Mouse (Mus musculus) embryonic facial prominence, embryonic 15.5 days (tissue): ENCODE data around the gene Olfr961. TPM values are rescaled to one million over a fixed set of nuclear protein-coding genes. Genes with fewer than 3 reads are reported as not detected.

ENCODE experiments used
- ATAC-seq: fragments of 200-750 bp; cut with Nextera tagmentation; 2 replicates; pipeline ENCODE4 v1.8.0; 2017; ENCODE audit warnings: low read depth, moderate TSS enrichment; ENCODE audit not compliant: insufficient number of reproducible peaks, low FRiP score, low TSS enrichment
- H3K27ac ChIP-seq: fragments of 300-500 bp; sonication (generic); replicated peaks from 2 replicates; pipeline ENCODE4 v1.5.1; 2015; ENCODE audit warnings: mild to moderate bottlenecking, inconsistent platforms
- H3K27me3 ChIP-seq: fragments of 300-500 bp; sonication (generic); 2 replicates; pipeline ENCODE4 v1.6.1; 2015; ENCODE audit warnings: inconsistent platforms
- H3K36me3 ChIP-seq: fragments of 300-500 bp; sonication (generic); 2 replicates; pipeline ENCODE4 v1.6.1; 2015; ENCODE audit warnings: mild to moderate bottlenecking, inconsistent platforms
- H3K4me1 ChIP-seq: fragments of 300-500 bp; sonication (generic); 2 replicates; pipeline ENCODE4 v1.6.1; 2015; ENCODE audit warnings: inconsistent platforms
- H3K4me2 ChIP-seq: fragments of 300-500 bp; sonication (generic); replicated peaks from 2 replicates; pipeline ENCODE4 v1.6.1; 2015; ENCODE audit warnings: mild to moderate bottlenecking, inconsistent platforms
- H3K4me3 ChIP-seq: fragments of 300-500 bp; sonication (generic); replicated peaks from 2 replicates; pipeline ENCODE4 v1.5.1; 2015; ENCODE audit warnings: mild to moderate bottlenecking, inconsistent platforms
- H3K9ac ChIP-seq: fragments of 300-500 bp; sonication (generic); 2 replicates; pipeline ENCODE4 v1.6.1; 2015; ENCODE audit warnings: inconsistent platforms
- H3K9me3 ChIP-seq: fragments of 300-500 bp; sonication (generic); replicated peaks from 2 replicates; pipeline ENCODE4 v1.6.1; 2016; ENCODE audit warnings: inconsistent platforms
- WGBS: fragments of 180-500 bp; shearing (Covaris S2); methylation state at CpG from one replicate; pipeline ENCODE4 v1.1.7; 2015; 5-methylcytosine and 5-hydroxymethylcytosine counted together
- polyA plus RNA-seq: library from polyadenylated mRNA; unstranded; fragments of >200 nt; fragmentation: Nextera tagmentation; extraction: Ambion mirVana; gene quantifications from 2 replicates; pipeline ENCODE4 v1.2.1, GENCODE M21; 2015

Olfr961 gene
- polyA plus RNA-seq, 1 experiment from 2014 or later: 0.32 TPM

DNA sequence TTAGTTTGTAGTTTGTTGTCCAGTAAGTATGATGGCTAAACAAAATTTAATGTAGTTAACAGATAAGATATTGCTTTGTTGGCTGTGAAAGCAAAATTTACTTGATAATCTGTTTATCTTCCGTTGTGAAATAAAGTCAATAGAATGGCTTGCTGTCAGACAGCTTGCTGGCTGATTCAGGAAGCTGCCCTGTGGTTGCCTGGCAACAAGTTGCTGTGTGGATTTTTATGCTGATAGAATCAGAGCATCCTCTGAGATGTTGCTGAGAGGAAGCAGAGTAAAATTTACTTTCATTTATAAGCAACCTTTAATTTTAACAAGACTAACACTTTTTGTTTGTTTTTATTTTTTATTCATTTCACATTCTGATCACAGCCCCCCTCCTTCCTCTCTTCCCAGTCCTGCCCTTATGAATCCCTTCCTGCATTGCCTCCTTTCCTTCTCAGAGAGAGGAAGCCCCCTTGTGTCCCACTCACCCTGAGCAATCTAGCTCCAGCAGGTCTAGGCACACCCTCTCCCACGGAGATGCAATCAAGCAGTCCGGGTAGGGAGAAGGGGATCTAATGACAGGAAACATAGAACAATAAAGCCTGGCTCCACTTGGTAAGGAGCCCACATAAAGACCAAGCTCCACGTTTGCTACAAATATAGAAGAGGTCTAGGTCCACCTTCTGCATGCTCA, 10.8 kb upstream of the Olfr961 start:
- Histone ChIP-seq H3K36me3 (no peaks in the 10 kb centered on the region), H3K4me3 (no peak overlapping the region), H3K4me2 (no peak overlapping the region), H3K9ac (no peak overlapping the region), H3K4me1 (no peaks in the 10 kb centered on the region), H3K27me3 (no peaks in the 10 kb centered on the region), H3K27ac (no peak overlapping the region), H3K9me3 (no peaks in the 10 kb centered on the region)
- no peak for ATAC-seq
- WGBS: 30% methylated on average over 4 of the region's 4 CpGs

DNA sequence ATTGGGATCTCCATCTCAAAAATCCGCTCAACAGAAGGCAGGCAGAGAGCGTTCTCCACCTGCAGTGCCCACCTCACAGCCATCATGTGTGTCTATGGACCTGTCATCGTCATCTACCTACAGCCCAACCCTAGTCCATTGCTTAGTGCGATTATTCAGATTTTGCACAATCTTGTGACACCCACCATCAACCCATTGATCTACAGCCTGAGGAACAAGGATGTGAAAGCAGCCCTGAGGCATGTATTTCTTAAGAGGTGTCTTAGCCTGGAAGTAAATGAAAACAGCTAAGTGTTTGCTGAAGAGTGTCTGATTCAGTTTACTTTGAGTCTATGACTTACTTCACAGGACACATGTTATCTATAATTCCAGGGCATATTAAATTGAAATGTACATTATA, 2.5 kb downstream of the Olfr961 start:
- no peak overlapping the region for H3K9ac ChIP-seq
- H3K4me1 ChIP-seq: no peaks in the 10 kb centered on the region
- no peak overlapping the region for H3K4me2 ChIP-seq
- no peak overlapping the region for H3K4me3 ChIP-seq
- H3K36me3 ChIP-seq: no peaks in the 10 kb centered on the region
- ATAC-seq: no peak
- H3K27me3 ChIP-seq: no peaks in the 10 kb centered on the region
- no peak overlapping the region for H3K27ac ChIP-seq
- no peaks in the 10 kb centered on the region for H3K9me3 ChIP-seq
- 91% methylated on average over 4 of the region's 4 CpGs for WGBS

DNA sequence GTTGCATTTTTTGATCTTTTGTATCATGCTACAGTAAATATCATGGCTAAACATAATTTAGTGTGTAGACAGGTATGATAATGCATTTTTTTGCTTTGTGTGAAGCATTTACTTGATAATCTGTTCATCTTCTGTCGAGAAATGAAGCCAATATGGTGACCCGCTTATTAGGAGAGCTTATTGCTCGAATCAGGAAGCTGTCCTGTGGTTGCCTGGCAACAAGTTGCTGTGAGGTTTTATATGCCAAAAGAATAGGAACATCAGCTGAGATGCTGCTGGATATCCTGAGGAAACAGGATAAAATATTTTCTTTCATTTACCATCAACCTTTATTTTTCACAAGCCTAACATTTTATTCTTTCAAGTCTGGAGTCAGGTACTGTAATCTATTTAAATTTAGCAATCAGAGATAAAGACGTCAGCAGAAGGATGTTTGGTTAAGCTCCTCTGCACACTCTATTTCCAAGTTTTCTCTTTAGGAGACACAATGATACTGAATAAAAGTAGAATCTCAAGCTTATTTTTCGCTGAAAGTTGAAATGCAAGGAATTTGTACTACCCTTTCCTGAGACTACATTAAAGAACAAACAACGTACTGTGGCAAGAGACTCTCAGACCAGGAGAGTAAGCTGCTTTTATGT, 10.0 kb downstream of the Olfr961 start:
- WGBS: 67% methylated on average over 6 of the region's 6 CpGs
- Histone ChIP-seq H3K4me3 (no peak overlapping the region), H3K4me2 (no peak overlapping the region), H3K27ac (no peak overlapping the region), H3K9me3 (no peaks in the 10 kb centered on the region), H3K4me1 (no peaks in the 10 kb centered on the region), H3K9ac (no peak overlapping the region), H3K27me3 (no peaks in the 10 kb centered on the region), H3K36me3 (no peaks in the 10 kb centered on the region)
- no peak for ATAC-seq

DNA sequence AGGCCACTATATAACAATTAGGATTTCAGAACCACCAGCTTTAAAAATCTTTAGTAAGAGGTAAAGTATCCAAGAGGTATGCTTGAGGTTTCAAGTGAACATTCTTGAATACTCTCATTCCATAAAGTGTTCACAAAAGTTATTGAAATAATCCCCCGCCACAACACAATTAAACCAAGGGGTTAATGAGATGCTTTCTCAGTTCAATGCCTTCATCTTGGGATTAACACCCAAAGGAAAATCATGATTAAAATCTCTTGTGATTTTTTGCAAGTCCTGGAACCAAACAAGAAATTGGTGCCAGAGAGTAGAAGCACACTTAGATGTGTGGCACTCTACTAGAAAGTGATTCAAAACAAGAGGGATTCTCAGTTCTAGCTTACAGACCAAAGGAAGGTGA, 22.0 kb downstream of the Olfr961 start, which contains the start of gene Olfr963:
Gene Olfr963 (plus strand): TSS at position 301 of the 400 bp plus-strand sequence.
- Histone ChIP-seq H3K4me1 (no peaks in the 10 kb centered on the region), H3K27me3 (no peaks in the 10 kb centered on the region), H3K9me3 (no peaks in the 10 kb centered on the region), H3K4me3 (no peak within 1 kb of the TSS), H3K9ac (no peak within 1 kb of the TSS), H3K4me2 (no peak within 1 kb of the TSS), H3K36me3 (no peaks in the 10 kb centered on the region), H3K27ac (no peak within 1 kb of the TSS)
- ATAC-seq: no peak
- WGBS: 86% methylated on average over 1 of the region's 1 CpGs

DNA sequence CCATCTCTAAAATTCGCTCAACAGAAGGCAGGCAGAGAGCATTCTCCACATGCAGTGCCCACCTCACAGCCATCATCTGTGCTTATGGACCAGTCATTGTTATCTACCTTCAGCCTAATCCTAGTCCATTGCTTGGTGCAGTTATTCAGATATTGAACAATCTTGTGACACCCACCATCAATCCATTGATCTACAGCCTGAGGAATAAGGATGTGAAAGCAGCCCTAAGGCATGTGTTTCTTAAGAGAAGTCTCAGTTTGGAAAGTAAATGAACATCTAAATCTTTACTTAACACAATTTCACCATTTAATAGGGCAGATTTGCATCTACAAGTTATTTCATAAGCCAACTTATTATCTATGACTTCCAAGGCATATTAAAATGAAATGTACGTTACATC, 24.8 kb downstream of the Olfr961 start:
- Histone ChIP-seq H3K9me3 (no peaks in the 10 kb centered on the region), H3K27me3 (no peaks in the 10 kb centered on the region), H3K27ac (no peak overlapping the region), H3K4me2 (no peak overlapping the region), H3K4me1 (no peaks in the 10 kb centered on the region), H3K36me3 (no peaks in the 10 kb centered on the region), H3K4me3 (no peak overlapping the region), H3K9ac (no peak overlapping the region)
- ATAC-seq: no peak
- WGBS: 74% methylated on average over 2 of the region's 2 CpGs

DNA sequence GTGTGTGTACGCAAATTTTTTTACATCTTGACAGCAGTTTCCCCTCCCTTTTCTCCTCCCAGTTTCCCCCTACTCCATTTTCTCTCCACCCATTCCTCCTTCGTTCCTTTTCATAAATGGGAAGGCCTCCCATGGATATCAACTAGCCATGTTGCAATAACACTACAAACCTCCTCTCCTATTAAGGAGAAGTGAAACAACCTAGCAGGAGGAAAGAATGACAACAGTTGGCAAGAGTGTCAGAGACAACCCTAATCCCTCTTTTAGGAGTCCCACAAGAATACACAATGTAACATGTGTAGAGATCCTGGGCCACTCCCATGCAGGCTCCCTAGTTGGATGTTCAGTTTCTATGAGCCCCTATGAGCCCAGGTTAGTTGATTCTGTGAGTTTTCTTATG, 29.9 kb downstream of the Olfr961 start:
- no peak overlapping the region for H3K4me3 ChIP-seq
- no peak overlapping the region for H3K9ac ChIP-seq
- H3K36me3 ChIP-seq: no peaks in the 10 kb centered on the region
- H3K27ac ChIP-seq: no peak overlapping the region
- no peaks in the 10 kb centered on the region for H3K9me3 ChIP-seq
- no peak for ATAC-seq
- H3K27me3 ChIP-seq: no peaks in the 10 kb centered on the region
- WGBS: 85% methylated on average over 2 of the region's 2 CpGs
- H3K4me1 ChIP-seq: no peaks in the 10 kb centered on the region
- no peak overlapping the region for H3K4me2 ChIP-seq

DNA sequence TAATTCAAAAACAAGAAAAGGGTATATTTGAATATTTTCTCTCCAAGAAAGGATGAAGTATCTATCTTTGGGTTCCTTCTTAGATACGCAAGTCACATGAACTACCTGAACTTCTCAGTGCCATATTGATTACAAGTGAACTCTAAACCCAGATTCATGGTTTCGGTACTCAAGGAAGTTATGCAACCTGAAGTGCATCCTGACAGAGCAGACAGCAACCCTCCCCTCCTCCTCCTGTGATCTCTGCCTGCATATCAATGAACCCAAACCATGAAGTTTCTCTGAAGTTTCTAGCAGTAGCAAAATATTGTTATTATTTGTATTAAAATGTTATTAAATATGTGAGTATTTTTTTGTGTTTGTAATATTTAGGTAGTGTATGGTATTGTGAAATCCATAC, 33.7 kb downstream of the Olfr961 start:
- H3K27me3 ChIP-seq: no peaks in the 10 kb centered on the region
- no peak overlapping the region for H3K27ac ChIP-seq
- 92% methylated on average over 2 of the region's 2 CpGs for WGBS
- H3K4me1 ChIP-seq: no peaks in the 10 kb centered on the region
- H3K9ac ChIP-seq: no peak overlapping the region
- H3K4me2 ChIP-seq: no peak overlapping the region
- no peaks in the 10 kb centered on the region for H3K36me3 ChIP-seq
- no peaks in the 10 kb centered on the region for H3K9me3 ChIP-seq
- no peak for ATAC-seq
- H3K4me3 ChIP-seq: no peak overlapping the region

DNA sequence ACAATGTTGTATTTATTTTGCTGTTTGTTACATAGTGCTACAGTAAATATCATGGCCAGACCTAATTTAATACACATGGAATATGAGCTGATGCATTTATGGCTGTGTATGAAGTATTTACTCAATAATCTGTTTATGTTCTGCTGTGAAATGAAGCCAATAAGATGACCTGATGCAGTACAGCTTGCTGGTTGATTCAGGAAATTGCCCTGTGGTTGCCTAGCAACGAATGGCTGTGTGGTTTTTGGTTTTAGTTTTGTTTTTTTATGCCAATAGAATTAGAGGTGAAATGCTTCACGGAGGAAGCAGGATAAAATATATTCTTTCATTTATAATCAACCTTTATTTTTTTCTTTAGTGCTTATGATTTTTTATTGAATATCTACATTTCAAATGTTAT, 34.4 kb downstream of the Olfr961 start:
- ATAC-seq: no peak
- H3K4me1 ChIP-seq: no peaks in the 10 kb centered on the region
- 50% methylated on average over 2 of the region's 2 CpGs for WGBS

More for the DNA sequence above, 34.4 kb downstream of the Olfr961 start:
- H3K4me3 ChIP-seq: no peak overlapping the region
- H3K36me3 ChIP-seq: no peaks in the 10 kb centered on the region
- H3K9me3 ChIP-seq: no peaks in the 10 kb centered on the region
- no peak overlapping the region for H3K9ac ChIP-seq
- no peaks in the 10 kb centered on the region for H3K27me3 ChIP-seq
- no peak overlapping the region for H3K27ac ChIP-seq
- H3K4me2 ChIP-seq: no peak overlapping the region

Other genes with a start within 250 kb of the Olfr961 start
- not detected in 2 replicates for gene Olfr952, start 217.9 kb upstream of the Olfr961 start, polyA plus RNA-seq
- gene Olfr954, start 188.4 kb upstream of the Olfr961 start, polyA plus RNA-seq: not detected in 2 replicates
- gene Olfr955, start 173.1 kb upstream of the Olfr961 start, polyA plus RNA-seq: not detected in 2 replicates
- not detected in 2 replicates for gene Olfr44, start 151.1 kb upstream of the Olfr961 start, polyA plus RNA-seq
- gene Olfr957, start 129.3 kb upstream of the Olfr961 start, polyA plus RNA-seq: 0.40 and 0.59 TPM in 2 replicates
- 0.04 TPM in 1 of 2 replicates, not detected in the other for gene Olfr958, start 91.0 kb upstream of the Olfr961 start, polyA plus RNA-seq
- gene Olfr959, start 69.5 kb upstream of the Olfr961 start, polyA plus RNA-seq: 0.14 and 0.19 TPM in 2 replicates
- gene AW551984, start 40.7 kb upstream of the Olfr961 start, polyA plus RNA-seq: 87.5 and 106 TPM in 2 replicates
- gene Olfr148, start 34.4 kb upstream of the Olfr961 start, polyA plus RNA-seq: not detected in 2 replicates
- gene Olfr960, start 23.7 kb upstream of the Olfr961 start, polyA plus RNA-seq: not detected in 2 replicates
- 0.09 TPM in 1 of 2 replicates, not detected in the other for gene Olfr963, start 22.1 kb downstream of the Olfr961 start, polyA plus RNA-seq
- 0.05 TPM in 1 of 2 replicates, not detected in the other for gene Olfr149, start 62.0 kb downstream of the Olfr961 start, polyA plus RNA-seq
- not detected in 2 replicates for gene Olfr965, start 66.3 kb downstream of the Olfr961 start, polyA plus RNA-seq
- gene Olfr150, start 85.9 kb downstream of the Olfr961 start, polyA plus RNA-seq: not detected in 2 replicates
- gene Olfr967, start 101.2 kb downstream of the Olfr961 start, polyA plus RNA-seq: not detected in 2 replicates
- gene Olfr968, start 138.2 kb downstream of the Olfr961 start, polyA plus RNA-seq: not detected in 2 replicates
- 0.23 and 0.24 TPM in 2 replicates for gene Olfr969, start 145.9 kb downstream of the Olfr961 start, polyA plus RNA-seq
- 0.12 TPM in 1 of 2 replicates, not detected in the other for gene Olfr970, start 163.8 kb downstream of the Olfr961 start, polyA plus RNA-seq
- gene Olfr971, start 191.8 kb downstream of the Olfr961 start, polyA plus RNA-seq: not detected in 2 replicates
- gene Olfr972, start 221.3 kb downstream of the Olfr961 start, polyA plus RNA-seq: 0.12 and 0.19 TPM in 2 replicates